Mouse (Mus musculus) cerebellum, postnatal 14 days (tissue): ENCODE measurements around the gene Amotl1.
"Not testable (repeated sequence)": the region's sequence is repeated elsewhere in the genome, so short reads cannot be mapped to it uniquely, and the experiment has no call there.

Source experiments
- DNase-seq, 2 experiments: peaks; one replicate each; pipeline ENCODE4 v3.0.0; 2021; ENCODE audit warnings: mixed read lengths in 2 of 2

The Amotl1 gene

GRCm38 (mm10) chr9:14644956-14645355 is at the start of gene Amotl1:
Amotl1 (minus strand) TSS chr9:14645056.
- no peak for DNase-seq

- no peak for DNase-seq
These were observed 44.7 kb upstream of the Amotl1 start for GRCm38 (mm10) chr9:14689376-14690108.

GRCm38 (mm10) chr9:14684363-14684762 is 39.5 kb upstream of the Amotl1 start:
- DNase-seq, result no peak

GRCm38 (mm10) chr9:14682741-14683140 is 37.9 kb upstream of the Amotl1 start:
- DNase-seq, result no peak

- DNase-seq, result no peak
These were observed 35.7 kb upstream of the Amotl1 start for GRCm38 (mm10) chr9:14680584-14680983.

GRCm38 (mm10) chr9:14675707-14676691 is 31.1 kb upstream of the Amotl1 start:
- no peak for DNase-seq

- no peak for DNase-seq
These were observed 29.6 kb upstream of the Amotl1 start for GRCm38 (mm10) chr9:14674506-14674905.

- DNase-seq, result no peak
These were observed 28.3 kb upstream of the Amotl1 start for GRCm38 (mm10) chr9:14673109-14673508.

- not testable (repeated sequence) for DNase-seq
These were observed 27.1 kb upstream of the Amotl1 start for GRCm38 (mm10) chr9:14671965-14672364.

GRCm38 (mm10) chr9:14668382-14668781 is 23.5 kb upstream of the Amotl1 start:
- DNase-seq, result peak; percentile 9 to 20

GRCm38 (mm10) chr9:14666071-14666470 is 21.2 kb upstream of the Amotl1 start:
- DNase-seq, result no peak

GRCm38 (mm10) chr9:14663591-14663990 is 18.7 kb upstream of the Amotl1 start:
- no peak for DNase-seq

- DNase-seq, result no peak
These were observed 18.0 kb upstream of the Amotl1 start for GRCm38 (mm10) chr9:14662876-14663275.

- DNase-seq, result no peak
These were observed 17.3 kb upstream of the Amotl1 start for GRCm38 (mm10) chr9:14662138-14662537.

- DNase-seq, result no peak
These were observed 13.1 kb upstream of the Amotl1 start for GRCm38 (mm10) chr9:14657926-14658325.

- no peak for DNase-seq
These were observed 9.2 kb upstream of the Amotl1 start for GRCm38 (mm10) chr9:14654010-14654409.

- no peak for DNase-seq
These were observed 7.9 kb upstream of the Amotl1 start for GRCm38 (mm10) chr9:14652761-14653160.

- DNase-seq, result no peak
These were observed 3.0 kb upstream of the Amotl1 start for GRCm38 (mm10) chr9:14647849-14648248.

- DNase-seq, result no peak
These were observed 1.8 kb upstream of the Amotl1 start for GRCm38 (mm10) chr9:14646641-14647040.

- DNase-seq, result no peak
These were observed 1.2 kb upstream of the Amotl1 start for GRCm38 (mm10) chr9:14646061-14646460.

- DNase-seq, result no peak
These were observed 1.5 kb downstream of the Amotl1 start for GRCm38 (mm10) chr9:14643328-14643727.

- no peak for DNase-seq
These were observed 2.4 kb downstream of the Amotl1 start for GRCm38 (mm10) chr9:14642251-14643021.
